Mouse (Mus musculus): Measurements from ENCODE around the gene Skp2.

The Skp2 gene

GRCm38 (mm10) chr15:9073684-9074083 is 81.5 kb downstream of the Skp2 start:
- no peak for DNase-seq

- DNase-seq: no peak
Measured at GRCm38 (mm10) chr15:9073067-9073608, 82.1 kb downstream of the Skp2 start.

GRCm38 (mm10) chr15:9072630-9073029 is 82.6 kb downstream of the Skp2 start:
- DNase-seq: no peak

- DNase-seq: peak; percentile 37
Measured at GRCm38 (mm10) chr15:9071556-9072544, 83.4 kb downstream of the Skp2 start.

- peak; percentile 97 for DNase-seq
Measured at GRCm38 (mm10) chr15:9070912-9071555, 84.2 kb downstream of the Skp2 start, which contains the start of gene Nadk2. Nadk2 (plus strand) TSS chr15:9071260.

- DNase-seq: no peak
Measured at GRCm38 (mm10) chr15:9070353-9070752, 84.9 kb downstream of the Skp2 start.

GRCm38 (mm10) chr15:9068881-9069280 is 86.3 kb downstream of the Skp2 start:
- DNase-seq: no peak
